Mouse (Mus musculus) megakaryocyte, embryonic 14.5 days (primary cell): Measurements from ENCODE around the gene Ms4a14.

Source experiments
- FLI1 ChIP-seq: IDR thresholded peaks from 2 replicates; pipeline ENCODE4 v1.6.1; 2012; ENCODE audit warnings: low read length, inconsistent platforms, mixed read lengths
- GATA1 ChIP-seq: IDR thresholded peaks from 3 replicates; pipeline ENCODE4 v1.6.1; 2012; ENCODE audit warnings: mixed read lengths, low read length, inconsistent platforms, borderline replicate concordance

DNA sequence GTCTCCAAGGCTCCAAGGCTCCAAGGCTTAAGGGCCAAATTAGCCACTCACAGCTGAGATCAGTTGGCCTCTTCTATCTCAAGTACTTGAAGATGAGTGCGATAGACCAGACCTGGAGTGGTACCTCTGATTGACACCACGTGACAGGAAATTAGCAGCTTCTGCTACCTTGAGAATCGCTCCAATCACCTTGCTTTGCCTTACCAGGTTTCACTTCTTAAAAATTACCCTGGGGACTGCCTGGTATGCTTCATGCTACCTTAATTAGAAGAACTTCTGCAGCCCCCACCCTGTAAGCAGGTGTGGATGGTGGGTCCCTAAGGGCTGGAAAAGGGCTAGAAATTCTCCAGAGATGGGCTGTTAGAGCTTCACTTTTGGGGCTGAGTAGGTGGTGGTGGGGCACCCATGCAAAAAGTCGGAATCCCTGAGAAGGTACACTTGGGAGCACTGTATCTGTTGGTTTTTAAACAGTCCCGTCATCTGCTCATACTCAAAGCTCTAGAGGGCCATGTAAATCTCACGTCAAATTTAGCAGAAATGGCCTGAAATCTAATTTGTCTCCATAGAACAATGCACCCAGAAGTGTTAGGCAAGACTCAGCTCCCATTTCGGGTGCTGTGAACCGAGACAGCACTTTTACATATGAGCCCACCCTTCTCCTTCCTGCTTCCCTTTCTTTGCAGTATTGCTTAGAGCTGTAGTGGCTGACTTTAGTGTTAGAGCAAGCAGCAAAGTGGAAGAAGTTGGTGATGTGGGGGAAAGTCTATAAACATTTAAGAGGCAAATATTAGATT is 48.0 kb downstream of the Ms4a14 start, which contains the start of gene Ms4a1:
- TF ChIP-seq GATA1 = no peak
- no peak for TF ChIP-seq FLI1
